ENCODE assay signal across 17 mouse cellular contexts in genomic region chr1:186474385-186474784, GRCm38 (mm10).
DNase-seq lines count a peak whose midpoint lies in the region; ATAC-seq lines count a peak whose summit lies in the region.
"Had no signal": no experiment of that assay in that cellular context is flagged by ENCODE, and none has a peak within 500 bp of the region (broad histone marks: within the 10 kb centered on the region; RNA-seq: fewer than 3 reads in every experiment).

No protein-coding gene starts in this region.

- H3K36me3 ChIP-seq in forebrain, embryonic 15.5 days = no peaks in the 10 kb centered on the region
- H3K36me3 ChIP-seq in forebrain, embryonic 10.5 days (replicated peaks) = no peaks in the 10 kb centered on the region
- H3K36me3 ChIP-seq in hindbrain, embryonic 16.5 days (ENCODE audit: control insufficient read depth, insufficient read depth, low read length) = no peaks in the 10 kb centered on the region
- no peaks in the 10 kb centered on the region for H3K36me3 ChIP-seq in hindbrain, embryonic 12.5 days
- H3K36me3 ChIP-seq: embryonic facial prominence, embryonic 12.5 days; heart, embryonic 13.5 days had no signal

- no peak overlapping the region for H3K4me2 ChIP-seq in forebrain, embryonic 15.5 days (replicated peaks)
- no peak overlapping the region for H3K4me2 ChIP-seq in hindbrain, embryonic 16.5 days (ENCODE audit: low read length)
- H3K4me2 ChIP-seq in hindbrain, embryonic 12.5 days (replicated peaks) = no peak overlapping the region
- H3K4me2 ChIP-seq: embryonic facial prominence, embryonic 12.5 days; forebrain, embryonic 13.5 days; heart, embryonic 13.5 days had no signal

- peaks cover 6% of the 10 kb centered on the region for H3K4me1 ChIP-seq in forebrain, embryonic 15.5 days
- H3K4me1 ChIP-seq in forebrain, embryonic 10.5 days = peaks cover 7% of the 10 kb centered on the region
- 0 out of 2 replicates have a peak, but pooled peaks cover 2% of the 10 kb centered on the region for H3K4me1 ChIP-seq in hindbrain, embryonic 16.5 days (ENCODE audit: control insufficient read depth, insufficient read depth, low read depth, low read length)
- no peaks in the 10 kb centered on the region for H3K4me1 ChIP-seq in hindbrain, embryonic 12.5 days
- H3K4me1 ChIP-seq: embryonic facial prominence, embryonic 12.5 days had no signal

- peak overlapping the region; percentile 34 for H3K27ac ChIP-seq in forebrain, embryonic 15.5 days (replicated peaks)
- H3K27ac ChIP-seq in forebrain, embryonic 10.5 days = no peak overlapping the region
- H3K27ac ChIP-seq in hindbrain, embryonic 16.5 days (ENCODE audit: low read depth, low read length) = 0 out of 2 replicates have a peak overlapping the region, but pooled peaks have one; percentile 20
- no peak overlapping the region for H3K27ac ChIP-seq in hindbrain, embryonic 12.5 days
- H3K27ac ChIP-seq: embryonic facial prominence, embryonic 12.5 days; forebrain, embryonic 13.5 days; heart, embryonic 13.5 days had no signal

- H3K9ac ChIP-seq in forebrain, embryonic 15.5 days (replicated peaks) = no peak overlapping the region
- H3K9ac ChIP-seq in hindbrain, embryonic 16.5 days (ENCODE audit: low read depth, low read length) = no peak overlapping the region
- H3K9ac ChIP-seq in hindbrain, embryonic 12.5 days = no peak overlapping the region
- H3K9ac ChIP-seq: embryonic facial prominence, embryonic 12.5 days; forebrain, embryonic 13.5 days; heart, embryonic 13.5 days had no signal

- no peak for ATAC-seq in forebrain, embryonic 15.5 days (replicated peaks)
- ATAC-seq in hindbrain, embryonic 16.5 days = no peak
- no peak for ATAC-seq in hindbrain, embryonic 12.5 days (ENCODE audit: low FRiP score)
- ATAC-seq: intestine, embryonic 16.5 days had no signal

- WGBS in forebrain, embryonic 15.5 days = 10% methylated on average over 1 of the region's 1 CpGs
- WGBS in forebrain, embryonic 10.5 days = 53% methylated on average over 1 of the region's 1 CpGs
- WGBS in hindbrain, embryonic 16.5 days = 52% methylated on average over 1 of the region's 1 CpGs
- WGBS in hindbrain, embryonic 12.5 days = 59% methylated on average over 1 of the region's 1 CpGs

- no peak overlapping the region for H3K4me3 ChIP-seq in forebrain, embryonic 15.5 days
- no peak overlapping the region for H3K4me3 ChIP-seq in forebrain, embryonic 10.5 days
- H3K4me3 ChIP-seq in hindbrain, embryonic 16.5 days (ENCODE audit: low read length) = no peak overlapping the region
- H3K4me3 ChIP-seq in hindbrain, embryonic 12.5 days = no peak overlapping the region
- H3K4me3 ChIP-seq: embryonic facial prominence, embryonic 12.5 days; forebrain, embryonic 13.5 days; heart, embryonic 13.5 days had no signal

- H3K9me3 ChIP-seq in forebrain, embryonic 15.5 days = no peaks in the 10 kb centered on the region
- no peaks in the 10 kb centered on the region for H3K9me3 ChIP-seq in forebrain, embryonic 10.5 days
- H3K9me3 ChIP-seq in hindbrain, embryonic 16.5 days (ENCODE audit: control insufficient read depth, low read length) = no peaks in the 10 kb centered on the region
- no peaks in the 10 kb centered on the region for H3K9me3 ChIP-seq in hindbrain, embryonic 12.5 days (replicated peaks)
- H3K9me3 ChIP-seq: embryonic facial prominence, embryonic 12.5 days; forebrain, embryonic 13.5 days; heart, embryonic 13.5 days had no signal

- no peak for DNase-seq in forebrain, embryonic 10.5 days (ENCODE audit: extremely low spot score, low spot score)
- peak; percentile 37 for DNase-seq in 3T3-L1 (ENCODE audit: low read depth, low spot score)
- DNase-seq in ZHBTc4 (ENCODE audit: low read depth, low spot score) = peak; percentile 8
- no peak for DNase-seq in cerebellum, adult 18-20 months
- DNase-seq: adrenal gland, postnatal 10 days; cerebellum, adult 11 months; cerebellum, postnatal 25 days; gastrocnemius, postnatal 36 days; heart, adult 11 months; heart, postnatal 36 days had no signal

- H3K27me3 ChIP-seq in forebrain, embryonic 15.5 days = no peaks in the 10 kb centered on the region
- H3K27me3 ChIP-seq in forebrain, embryonic 10.5 days (ENCODE audit: poor library complexity, severe bottlenecking) = no peaks in the 10 kb centered on the region
- no peaks in the 10 kb centered on the region for H3K27me3 ChIP-seq in hindbrain, embryonic 16.5 days (replicated peaks; ENCODE audit: control insufficient read depth, insufficient read depth, low read length)
- no peaks in the 10 kb centered on the region for H3K27me3 ChIP-seq in hindbrain, embryonic 12.5 days
- H3K27me3 ChIP-seq: embryonic facial prominence, embryonic 12.5 days; forebrain, embryonic 13.5 days; heart, embryonic 13.5 days had no signal

Comparison
In these comparisons a context has a peak if more than half of its experiments do, and no peak if none do; other contexts are left out.
1. H3K27ac ChIP-seq: peak in forebrain, embryonic 15.5 days (single experiment) and hindbrain, embryonic 16.5 days (single experiment); none in forebrain, embryonic 10.5 days (single experiment) and hindbrain, embryonic 12.5 days (single experiment).
2. DNase-seq: peak in 3T3-L1 (single experiment) and ZHBTc4 (single experiment); none in forebrain, embryonic 10.5 days (single experiment) and cerebellum, adult 18-20 months (0 of 2).